Mouse (Mus musculus) heart, embryonic 10.5 days (tissue): ENCODE measurements around the gene Gstk1. TPM values are rescaled to one million over a fixed set of nuclear protein-coding genes. Genes with fewer than 3 reads are reported as not detected.
A peak's percentile ranks its signal among the peaks of the same experiment; 100 is the strongest.

Experiments
- DNase-seq: peaks from one replicate; pipeline ENCODE4 v3.0.0-alpha.2; 2017; ENCODE audit warnings: low spot score
- H3K27ac ChIP-seq: fragments of 300-500 bp; sonication (generic); 2 replicates; pipeline ENCODE4 v1.5.1; 2016; ENCODE audit warnings: mild to moderate bottlenecking
- H3K27me3 ChIP-seq: fragments of 300-500 bp; sonication (generic); 2 replicates; pipeline ENCODE4 v1.6.1; 2016; ENCODE audit warnings: mild to moderate bottlenecking; ENCODE audit not compliant: poor library complexity, insufficient read depth, severe bottlenecking
- H3K36me3 ChIP-seq: fragments of 300-500 bp; sonication (generic); 2 replicates; pipeline ENCODE4 v1.6.1; 2016; ENCODE audit warnings: mild to moderate bottlenecking, moderate library complexity
- H3K4me1 ChIP-seq: fragments of 300-500 bp; sonication (generic); 2 replicates; pipeline ENCODE4 v1.6.1; 2016; ENCODE audit warnings: mild to moderate bottlenecking
- H3K4me3 ChIP-seq: fragments of 300-500 bp; sonication (generic); 2 replicates; pipeline ENCODE4 v1.5.1; 2016; ENCODE audit warnings: mild to moderate bottlenecking, moderate library complexity
- H3K9me3 ChIP-seq: fragments of 300-500 bp; sonication (generic); 2 replicates; pipeline ENCODE4 v1.6.1; 2016; ENCODE audit warnings: mild to moderate bottlenecking, moderate library complexity
- WGBS: fragments of 180-500 bp; shearing (Covaris S2); methylation state at CpG from one replicate; pipeline ENCODE4 v1.1.7; 2016; 5-methylcytosine and 5-hydroxymethylcytosine counted together
- polyA plus RNA-seq: library from polyadenylated mRNA; unstranded; fragments of >200 nt; fragmentation: Nextera tagmentation; extraction: Ambion mirVana; gene quantifications from 2 replicates; pipeline ENCODE4 v1.2.1, GENCODE M21; 2016

Gstk1 gene
- polyA plus RNA-seq, 1 experiment from 2014 or later: 13.8 TPM

DNA sequence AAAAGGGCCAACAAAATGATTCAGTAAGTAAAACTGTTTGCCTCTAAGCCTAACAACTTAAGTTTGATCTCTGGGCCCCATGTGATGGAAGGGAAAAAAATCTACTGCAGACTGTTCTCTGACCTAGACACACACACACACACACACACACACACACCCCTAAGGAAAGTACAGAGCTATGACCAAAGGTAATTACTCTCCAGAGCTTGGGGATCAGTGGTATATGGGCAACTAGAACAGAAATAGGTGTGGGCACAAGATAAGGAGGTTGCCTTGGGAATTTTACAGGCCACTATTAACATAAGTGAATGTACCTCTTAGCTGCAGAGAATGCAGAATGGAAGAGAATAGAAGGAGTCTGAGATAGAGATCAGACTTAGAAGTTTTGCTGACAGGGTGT lies 41.8 kb downstream of the Gstk1 start:
- Histone ChIP-seq H3K4me1 (peaks cover 19% of the 10 kb centered on the region), H3K27ac (no peak overlapping the region), H3K27me3 (no peaks in the 10 kb centered on the region), H3K4me3 (no peak overlapping the region), H3K9me3 (no peaks in the 10 kb centered on the region), H3K36me3 (peaks cover 36% of the 10 kb centered on the region)
- DNase-seq: no peak

DNA sequence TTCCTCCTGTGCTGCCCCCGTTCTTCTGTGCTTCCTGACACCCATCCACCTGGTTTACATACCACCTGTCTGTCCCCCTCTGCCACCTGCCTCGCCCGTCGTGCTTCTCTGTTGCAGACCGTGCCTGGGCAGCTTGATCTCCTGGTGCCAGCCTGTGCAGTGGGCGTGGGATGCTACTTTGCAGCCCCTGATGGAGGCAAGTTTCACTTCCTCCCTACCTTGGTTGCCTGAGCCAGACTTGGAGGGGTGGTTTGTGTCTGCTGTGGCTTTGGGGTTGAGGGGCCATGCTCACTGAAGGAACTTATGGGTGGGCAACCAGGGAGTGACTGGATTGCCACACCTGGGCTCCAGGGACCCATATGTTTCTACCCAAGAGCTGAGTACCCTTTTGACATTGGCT lies 47.6 kb downstream of the Gstk1 start:
- H3K4me1 ChIP-seq: no peaks in the 10 kb centered on the region
- WGBS: 88% methylated on average over 6 of the region's 6 CpGs
- H3K9me3 ChIP-seq: no peaks in the 10 kb centered on the region
- DNase-seq: no peak
- no peaks in the 10 kb centered on the region for H3K27me3 ChIP-seq
- peaks cover 41% of the 10 kb centered on the region for H3K36me3 ChIP-seq
- no peak overlapping the region for H3K27ac ChIP-seq
- no peak overlapping the region for H3K4me3 ChIP-seq

DNA sequence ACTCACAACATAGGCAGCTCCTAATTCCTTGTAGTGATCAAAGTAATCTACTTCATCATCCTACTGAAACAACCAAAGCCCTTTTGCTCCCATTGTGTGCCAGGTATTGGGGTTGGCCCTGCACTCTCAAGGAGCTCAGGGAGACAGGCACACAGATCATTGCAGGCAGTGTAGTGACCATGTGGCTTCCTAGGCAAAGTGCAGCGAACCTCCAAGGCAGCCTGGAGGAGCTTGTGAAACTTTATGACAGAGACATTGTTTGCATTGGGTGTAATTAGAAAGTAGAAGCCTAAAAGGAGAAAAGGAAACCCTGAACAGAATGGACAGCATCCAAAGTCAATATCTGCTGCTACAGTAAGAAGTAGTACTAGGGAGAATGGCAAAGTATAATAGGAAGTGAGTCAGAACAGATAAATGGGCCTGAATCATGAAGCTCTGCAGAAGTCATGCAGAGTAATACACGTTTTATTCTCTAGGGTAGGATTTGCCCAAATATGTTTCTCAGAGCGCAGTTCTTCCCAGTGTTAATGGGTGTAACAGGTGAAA lies 49.9 kb downstream of the Gstk1 start:
- DNase-seq: no peak
- Histone ChIP-seq H3K27ac (no peak overlapping the region), H3K4me3 (no peak overlapping the region), H3K27me3 (no peaks in the 10 kb centered on the region), H3K36me3 (peaks cover 47% of the 10 kb centered on the region), H3K9me3 (no peaks in the 10 kb centered on the region), H3K4me1 (no peaks in the 10 kb centered on the region)
- WGBS: 76% methylated on average over 3 of the region's 3 CpGs

DNA sequence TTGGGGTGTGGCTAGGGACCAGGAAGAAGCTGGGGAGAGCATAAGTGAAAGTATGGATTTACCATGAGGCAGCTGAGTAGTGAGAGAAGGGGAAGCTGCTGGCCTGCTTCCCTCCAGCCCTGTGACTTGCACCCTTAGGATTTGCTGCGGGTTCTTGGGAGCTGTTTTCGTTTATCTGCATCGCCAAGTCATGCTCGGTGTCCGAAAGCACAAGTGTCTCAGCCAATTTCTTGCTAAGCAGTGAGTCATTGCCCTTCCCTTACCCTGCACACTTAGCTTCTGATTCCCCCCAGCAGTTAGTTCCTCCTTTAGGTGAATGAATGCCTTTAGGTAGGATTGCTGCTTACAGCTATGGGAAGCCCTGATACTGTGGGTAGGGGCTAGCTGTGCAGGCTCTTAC lies 53.6 kb downstream of the Gstk1 start:
- Histone ChIP-seq H3K9me3 (no peaks in the 10 kb centered on the region), H3K4me3 (no peak overlapping the region), H3K36me3 (peaks cover 20% of the 10 kb centered on the region), H3K27me3 (no peaks in the 10 kb centered on the region), H3K4me1 (no peaks in the 10 kb centered on the region), H3K27ac (no peak overlapping the region)
- WGBS: 74% methylated on average over 5 of the region's 5 CpGs
- peak; percentile 66 for DNase-seq

Other genes starting within 250 kb of the Gstk1 start
- not detected in 2 replicates for gene Sva, start 207.5 kb upstream of the Gstk1 start, polyA plus RNA-seq
- gene Tas2r139, start 105.0 kb upstream of the Gstk1 start, polyA plus RNA-seq: not detected in 2 replicates
- not detected in 2 replicates for gene Tas2r144, start 30.6 kb upstream of the Gstk1 start, polyA plus RNA-seq
- 0.21 and 0.41 TPM in 2 replicates for gene Tmem139, start 16.0 kb downstream of the Gstk1 start, polyA plus RNA-seq
- 40.8 and 45.2 TPM in 2 replicates for gene Casp2, start 19.1 kb downstream of the Gstk1 start, polyA plus RNA-seq
- 0.59 and 0.67 TPM in 2 replicates for gene Clcn1, start 40.8 kb downstream of the Gstk1 start, polyA plus RNA-seq
- 0.21 and 0.30 TPM in 2 replicates for gene Fam131b, start 78.7 kb downstream of the Gstk1 start, polyA plus RNA-seq
- gene Zyx, start 103.7 kb downstream of the Gstk1 start, polyA plus RNA-seq: 165 and 193 TPM in 2 replicates
- gene Epha1, start 127.3 kb downstream of the Gstk1 start, polyA plus RNA-seq: 3.0 and 4.8 TPM in 2 replicates
- not detected in 2 replicates for gene Tas2r143, start 154.3 kb downstream of the Gstk1 start, polyA plus RNA-seq
- gene Tas2r135, start 159.5 kb downstream of the Gstk1 start, polyA plus RNA-seq: not detected in 2 replicates
- gene Tas2r126, start 188.6 kb downstream of the Gstk1 start, polyA plus RNA-seq: not detected in 2 replicates
- 0.19 TPM in 1 of 2 replicates, not detected in the other for gene Olfr458, start 219.3 kb downstream of the Gstk1 start, polyA plus RNA-seq
- gene Olfr457, start 230.4 kb downstream of the Gstk1 start, polyA plus RNA-seq: not detected in 2 replicates
- gene Olfr456, start 241.3 kb downstream of the Gstk1 start, polyA plus RNA-seq: 0.13 TPM in 1 of 2 replicates, not detected in the other